Mouse (Mus musculus): ENCODE results near the gene Ninj2. TPM values are rescaled to one million over a fixed set of nuclear protein-coding genes. Genes with fewer than 3 reads are reported as not detected.
A peak's percentile ranks its signal among the peaks of the same experiment; 100 is the strongest.

The Ninj2 gene
- polyA plus RNA-seq, 1 experiment from 2014 or later = not detected

- no peaks in the 10 kb centered on the region for H3K27me3 ChIP-seq (ENCODE audit: low read depth, poor library complexity, severe bottlenecking)
- DNase-seq (ENCODE audit: low spot score) = no peak
- 73% methylated on average over 3 of the region's 3 CpGs for WGBS
- H3K4me3 ChIP-seq = no peak overlapping the region
- no peaks in the 10 kb centered on the region for H3K9me3 ChIP-seq (replicated peaks)
- H3K27ac ChIP-seq (replicated peaks) = no peak overlapping the region
- H3K4me1 ChIP-seq = peaks cover 23% of the 10 kb centered on the region
- H3K36me3 ChIP-seq = no peaks in the 10 kb centered on the region
Measured at GRCm38 (mm10) chr6:120151616-120152053, 58.5 kb downstream of the Ninj2 start.

GRCm38 (mm10) chr6:120152739-120153696 lies 59.9 kb downstream of the Ninj2 start:
- WGBS = 84% methylated on average over 25 of the region's 26 CpGs
- Histone ChIP-seq H3K9me3 (replicated peaks) (no peaks in the 10 kb centered on the region), H3K4me1 (peaks cover 24% of the 10 kb centered on the region), H3K27me3 (ENCODE audit: low read depth, poor library complexity, severe bottlenecking) (no peaks in the 10 kb centered on the region), H3K4me3 (no peak overlapping the region), H3K27ac (replicated peaks) (no peak overlapping the region), H3K36me3 (no peaks in the 10 kb centered on the region)
- DNase-seq (ENCODE audit: low spot score) = peak; percentile 19

GRCm38 (mm10) chr6:120154526-120155309 lies 61.6 kb downstream of the Ninj2 start:
- WGBS = 67% methylated on average over 5 of the region's 5 CpGs
- H3K4me3 ChIP-seq = no peak overlapping the region
- no peak overlapping the region; the same call in 1 of the 2 replicates for H3K27ac ChIP-seq (replicated peaks)
- H3K4me1 ChIP-seq = peaks cover 24% of the 10 kb centered on the region
- no peaks in the 10 kb centered on the region for H3K36me3 ChIP-seq
- no peaks in the 10 kb centered on the region for H3K9me3 ChIP-seq (replicated peaks)
- peak; percentile 40 for DNase-seq (ENCODE audit: low spot score)
- H3K27me3 ChIP-seq (ENCODE audit: low read depth, poor library complexity, severe bottlenecking) = no peaks in the 10 kb centered on the region

- H3K27ac ChIP-seq (replicated peaks) = no peak overlapping the region
- no peak overlapping the region for H3K4me3 ChIP-seq
- peaks cover 17% of the 10 kb centered on the region for H3K4me1 ChIP-seq
- H3K9me3 ChIP-seq (replicated peaks) = no peaks in the 10 kb centered on the region
- 89% methylated on average over 4 of the region's 4 CpGs for WGBS
- H3K27me3 ChIP-seq (ENCODE audit: low read depth, poor library complexity, severe bottlenecking) = no peaks in the 10 kb centered on the region
- DNase-seq (ENCODE audit: low spot score) = no peak
- H3K36me3 ChIP-seq = no peaks in the 10 kb centered on the region
Measured at GRCm38 (mm10) chr6:120155510-120155909, 62.4 kb downstream of the Ninj2 start.

GRCm38 (mm10) chr6:120157479-120157878 lies 64.3 kb downstream of the Ninj2 start:
- H3K36me3 ChIP-seq = no peaks in the 10 kb centered on the region
- no peaks in the 10 kb centered on the region for H3K27me3 ChIP-seq (ENCODE audit: low read depth, poor library complexity, severe bottlenecking)
- no peak for DNase-seq (ENCODE audit: low spot score)
- H3K9me3 ChIP-seq (replicated peaks) = no peaks in the 10 kb centered on the region
- H3K27ac ChIP-seq (replicated peaks) = no peak overlapping the region
- H3K4me1 ChIP-seq = peaks cover 16% of the 10 kb centered on the region
- WGBS = 83% methylated on average over 6 of the region's 6 CpGs
- H3K4me3 ChIP-seq = no peak overlapping the region

- H3K9me3 ChIP-seq (replicated peaks) = no peaks in the 10 kb centered on the region
- H3K4me3 ChIP-seq = no peak overlapping the region
- no peaks in the 10 kb centered on the region for H3K27me3 ChIP-seq (ENCODE audit: low read depth, poor library complexity, severe bottlenecking)
- H3K36me3 ChIP-seq = no peaks in the 10 kb centered on the region
- peaks cover 13% of the 10 kb centered on the region for H3K4me1 ChIP-seq
- DNase-seq (ENCODE audit: low spot score) = no peak
- WGBS = 72% methylated on average over 9 of the region's 9 CpGs
- peak overlapping the region; percentile 42; the same call in 1 of the 2 replicates for H3K27ac ChIP-seq (replicated peaks)
Measured at GRCm38 (mm10) chr6:120159133-120159901, 66.2 kb downstream of the Ninj2 start.

- Histone ChIP-seq H3K36me3 (no peaks in the 10 kb centered on the region), H3K27ac (replicated peaks) (no peak overlapping the region), H3K27me3 (ENCODE audit: low read depth, poor library complexity, severe bottlenecking) (no peaks in the 10 kb centered on the region), H3K4me1 (peaks cover 6% of the 10 kb centered on the region), H3K9me3 (replicated peaks) (no peaks in the 10 kb centered on the region), H3K4me3 (no peak overlapping the region)
- DNase-seq (ENCODE audit: low spot score) = no peak
- WGBS = 90% methylated on average over 6 of the region's 6 CpGs
Measured at GRCm38 (mm10) chr6:120162928-120163327, 69.8 kb downstream of the Ninj2 start.

GRCm38 (mm10) chr6:120164765-120165164 lies 71.6 kb downstream of the Ninj2 start:
- Histone ChIP-seq H3K4me3 (no peak overlapping the region), H3K36me3 (no peaks in the 10 kb centered on the region), H3K27me3 (ENCODE audit: low read depth, poor library complexity, severe bottlenecking) (no peaks in the 10 kb centered on the region), H3K9me3 (replicated peaks) (no peaks in the 10 kb centered on the region), H3K4me1 (no peaks in the 10 kb centered on the region), H3K27ac (replicated peaks) (no peak overlapping the region)
- WGBS = 86% methylated on average over 4 of the region's 4 CpGs
- DNase-seq (ENCODE audit: low spot score) = no peak

- no peaks in the 10 kb centered on the region for H3K36me3 ChIP-seq
- H3K27me3 ChIP-seq (ENCODE audit: low read depth, poor library complexity, severe bottlenecking) = no peaks in the 10 kb centered on the region
- no peak overlapping the region for H3K27ac ChIP-seq (replicated peaks)
- no peak for DNase-seq (ENCODE audit: low spot score)
- no peaks in the 10 kb centered on the region for H3K4me1 ChIP-seq
- WGBS = 81% methylated on average over 4 of the region's 4 CpGs
- no peaks in the 10 kb centered on the region for H3K9me3 ChIP-seq (replicated peaks)
- no peak overlapping the region for H3K4me3 ChIP-seq
Measured at GRCm38 (mm10) chr6:120167574-120167973, 74.4 kb downstream of the Ninj2 start.

- Histone ChIP-seq H3K36me3 (no peaks in the 10 kb centered on the region), H3K27ac (replicated peaks) (no peak overlapping the region), H3K27me3 (ENCODE audit: low read depth, poor library complexity, severe bottlenecking) (no peaks in the 10 kb centered on the region), H3K4me3 (no peak overlapping the region), H3K4me1 (0 out of 2 replicates have a peak, but pooled peaks cover 2% of the 10 kb centered on the region), H3K9me3 (replicated peaks) (no peaks in the 10 kb centered on the region)
- WGBS = 88% methylated on average over 8 of the region's 8 CpGs
- no peak for DNase-seq (ENCODE audit: low spot score)
Measured at GRCm38 (mm10) chr6:120172294-120173017, 79.3 kb downstream of the Ninj2 start.

GRCm38 (mm10) chr6:120174028-120174601 lies 81.0 kb downstream of the Ninj2 start:
- no peaks in the 10 kb centered on the region for H3K27me3 ChIP-seq (ENCODE audit: low read depth, poor library complexity, severe bottlenecking)
- no peak overlapping the region for H3K4me3 ChIP-seq
- H3K27ac ChIP-seq (replicated peaks) = no peak overlapping the region; the same call in 1 of the 2 replicates
- no peaks in the 10 kb centered on the region for H3K36me3 ChIP-seq
- 91% methylated on average over 6 of the region's 6 CpGs for WGBS
- 0 out of 2 replicates have a peak, but pooled peaks cover 2% of the 10 kb centered on the region for H3K4me1 ChIP-seq
- no peak for DNase-seq (ENCODE audit: low spot score)
- no peaks in the 10 kb centered on the region for H3K9me3 ChIP-seq (replicated peaks)

Measured in midbrain, embryonic 10.5 days (tissue).